Mouse (Mus musculus): ENCODE results near the gene Mc1r.

- no peak for TF ChIP-seq CTCF (IDR thresholded peaks at IDR 0.05; ENCODE audit: control insufficient read depth, insufficient read depth, insufficient replicate concordance, low read depth, low read length)
- no peak for TF ChIP-seq POLR2A (IDR thresholded peaks at IDR 0.05; ENCODE audit: control insufficient read depth, low read depth, low read length)
Measured at GRCm38 (mm10) chr8:123453951-123454350, 47.0 kb downstream of the Mc1r start.

Measured in testis, adult 2 months (tissue).